Mouse (Mus musculus) liver, embryonic 14.5 days (tissue): ENCODE measurements around the gene Fnbp4.

Source experiments
- CTCF ChIP-seq: IDR thresholded peaks from 2 replicates; pipeline ENCODE4 v1.5.1; 2016; ENCODE audit warnings: antibody characterized with exemption, low read depth, control low read depth
- EP300 ChIP-seq: IDR thresholded peaks from 2 replicates; pipeline ENCODE4 v1.6.1; 2016; ENCODE audit warnings: antibody characterized with exemption, low read depth

DNA sequence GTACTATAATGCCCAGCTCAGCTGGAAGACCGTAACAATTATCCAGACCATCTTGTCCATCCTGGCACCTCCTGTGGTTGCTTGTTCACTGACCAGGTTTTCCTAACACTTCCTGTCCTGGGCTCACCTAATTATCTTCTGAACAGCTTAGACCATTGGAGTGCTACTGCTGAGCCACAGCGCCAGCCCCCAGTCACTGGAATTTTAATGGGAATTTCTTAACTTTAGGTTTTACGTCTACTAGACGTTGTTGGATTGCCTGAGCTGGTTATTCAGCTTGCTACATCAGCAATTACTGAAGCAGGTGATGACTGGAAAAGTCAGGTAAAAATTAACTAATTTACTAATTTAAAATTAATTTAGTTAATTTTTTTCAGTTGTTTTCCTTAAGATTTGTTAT is 27.8 kb upstream of the Fnbp4 start:
- no peak for TF ChIP-seq CTCF
- no peak for TF ChIP-seq EP300
